Mouse (Mus musculus): Measurements from ENCODE around the gene Stard7. TPM values are rescaled to one million over a fixed set of nuclear protein-coding genes. Genes with fewer than 3 reads are reported as not detected.

Stard7 gene
- polyA plus RNA-seq, 1 experiment, result 45.7 TPM

DNA sequence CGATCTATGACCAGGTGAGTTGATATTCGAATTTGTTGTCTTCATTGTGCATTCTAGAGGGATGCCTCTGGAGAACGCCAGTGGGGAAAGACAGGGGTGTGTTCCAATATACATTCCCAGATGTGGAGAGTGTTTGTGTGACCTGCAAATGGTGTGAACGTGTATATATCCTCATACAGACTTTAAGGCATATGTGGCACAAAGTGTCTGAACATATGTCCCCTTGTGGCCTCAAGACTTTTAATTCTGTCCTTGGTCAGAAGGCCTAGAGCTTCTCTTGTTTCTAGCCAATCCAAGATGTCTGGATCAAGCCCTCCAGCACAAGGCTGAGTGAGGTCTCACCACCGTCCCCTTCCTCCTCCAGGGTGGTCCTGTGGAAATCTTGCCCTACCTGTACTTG lies 66.9 kb downstream of the Stard7 start:
- TF ChIP-seq EP300 (IDR thresholded peaks at IDR 0.05; ENCODE audit: insufficient read depth, low read depth, low read length) (no peak), CTCF (IDR thresholded peaks at IDR 0.05; ENCODE audit: low read depth, low read length) (no peak), POLR2A (IDR thresholded peaks at IDR 0.05; ENCODE audit: insufficient read depth, low read length) (no peak)
- H3K4me3 ChIP-seq (ENCODE audit: low read depth, low read length), result peak overlapping the region; percentile 42
- H3K36me3 ChIP-seq (ENCODE audit: control insufficient read depth, insufficient read depth, low read length, poor library complexity, severe bottlenecking), result no peaks in the 10 kb centered on the region
- no peak overlapping the region for H3K27ac ChIP-seq (ENCODE audit: insufficient read depth, low read length)
- no peaks in the 10 kb centered on the region for H3K9me3 ChIP-seq (replicated peaks; ENCODE audit: control insufficient read depth, insufficient read depth, low read length, poor library complexity, severe bottlenecking)
- H3K4me1 ChIP-seq (ENCODE audit: control insufficient read depth, insufficient read depth, low read length), result no peaks in the 10 kb centered on the region
- peak overlapping the region; percentile 75; the same call in 1 of the 2 replicates for H3K9ac ChIP-seq (ENCODE audit: low read depth, poor library complexity, severe bottlenecking)
- H3K27me3 ChIP-seq (ENCODE audit: control insufficient read depth, insufficient read depth, low read length, poor library complexity, severe bottlenecking), result no peaks in the 10 kb centered on the region; the same call in 1 of the 2 replicates

DNA sequence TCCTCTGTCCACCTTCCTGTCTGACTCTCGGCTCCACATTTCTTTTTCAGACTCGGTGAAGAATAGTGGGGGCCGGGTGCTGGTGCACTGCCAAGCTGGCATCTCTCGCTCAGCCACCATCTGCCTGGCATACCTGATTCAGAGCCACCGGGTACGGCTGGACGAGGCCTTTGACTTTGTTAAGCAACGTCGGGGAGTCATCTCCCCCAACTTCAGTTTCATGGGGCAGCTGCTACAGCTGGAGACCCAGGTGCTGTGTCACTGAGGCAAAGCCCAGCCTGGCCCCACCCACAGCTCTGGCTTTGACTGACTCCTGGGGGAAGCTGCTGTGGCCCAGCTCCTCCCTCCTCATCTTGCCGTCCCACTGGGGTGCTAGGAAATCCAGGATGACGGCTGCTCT lies 67.5 kb downstream of the Stard7 start:
- no peaks in the 10 kb centered on the region for H3K36me3 ChIP-seq (ENCODE audit: control insufficient read depth, insufficient read depth, low read length, poor library complexity, severe bottlenecking)
- no peaks in the 10 kb centered on the region; the same call in 1 of the 2 replicates for H3K27me3 ChIP-seq (ENCODE audit: control insufficient read depth, insufficient read depth, low read length, poor library complexity, severe bottlenecking)
- no peaks in the 10 kb centered on the region for H3K9me3 ChIP-seq (replicated peaks; ENCODE audit: control insufficient read depth, insufficient read depth, low read length, poor library complexity, severe bottlenecking)
- no peak for TF ChIP-seq CTCF (IDR thresholded peaks at IDR 0.05; ENCODE audit: low read depth, low read length)
- no peak for TF ChIP-seq POLR2A (IDR thresholded peaks at IDR 0.05; ENCODE audit: insufficient read depth, low read length)
- no peak for TF ChIP-seq EP300 (IDR thresholded peaks at IDR 0.05; ENCODE audit: insufficient read depth, low read depth, low read length)
- no peak overlapping the region for H3K27ac ChIP-seq (ENCODE audit: insufficient read depth, low read length)
- no peak overlapping the region for H3K9ac ChIP-seq (ENCODE audit: low read depth, poor library complexity, severe bottlenecking)
- no peak overlapping the region for H3K4me3 ChIP-seq (ENCODE audit: low read depth, low read length)
- H3K4me1 ChIP-seq (ENCODE audit: control insufficient read depth, insufficient read depth, low read length), result no peaks in the 10 kb centered on the region

DNA sequence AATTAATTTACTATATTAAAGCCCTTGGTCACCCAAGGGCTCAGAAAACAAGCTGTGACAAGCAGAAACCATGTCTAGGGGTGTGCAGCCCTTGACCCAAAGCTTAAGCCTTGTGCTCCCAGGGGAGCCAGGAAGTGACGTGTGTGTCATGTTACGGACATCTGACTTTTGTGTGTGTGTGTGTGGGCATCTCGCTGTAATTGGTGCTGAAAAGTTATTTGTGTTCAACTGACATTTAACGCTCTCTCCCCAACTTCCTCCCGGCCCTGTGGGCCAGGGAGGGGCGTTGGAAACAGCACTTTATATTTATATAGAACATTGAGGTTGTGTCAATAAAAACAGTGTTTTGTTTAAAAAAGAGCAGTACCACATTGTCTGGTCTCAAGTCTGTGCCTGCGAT lies 68.0 kb downstream of the Stard7 start:
- Histone ChIP-seq H3K27ac (ENCODE audit: insufficient read depth, low read length) (no peak overlapping the region), H3K9ac (ENCODE audit: low read depth, poor library complexity, severe bottlenecking) (no peak overlapping the region), H3K9me3 (replicated peaks; ENCODE audit: control insufficient read depth, insufficient read depth, low read length, poor library complexity, severe bottlenecking) (no peaks in the 10 kb centered on the region), H3K4me1 (ENCODE audit: control insufficient read depth, insufficient read depth, low read length) (no peaks in the 10 kb centered on the region), H3K36me3 (ENCODE audit: control insufficient read depth, insufficient read depth, low read length, poor library complexity, severe bottlenecking) (no peaks in the 10 kb centered on the region), H3K27me3 (ENCODE audit: control insufficient read depth, insufficient read depth, low read length, poor library complexity, severe bottlenecking) (no peaks in the 10 kb centered on the region; the same call in 1 of the 2 replicates), H3K4me3 (ENCODE audit: low read depth, low read length) (no peak overlapping the region)
- TF ChIP-seq CTCF (IDR thresholded peaks at IDR 0.05; ENCODE audit: low read depth, low read length) (no peak), POLR2A (IDR thresholded peaks at IDR 0.05; ENCODE audit: insufficient read depth, low read length) (no peak), EP300 (IDR thresholded peaks at IDR 0.05; ENCODE audit: insufficient read depth, low read depth, low read length) (no peak)

DNA sequence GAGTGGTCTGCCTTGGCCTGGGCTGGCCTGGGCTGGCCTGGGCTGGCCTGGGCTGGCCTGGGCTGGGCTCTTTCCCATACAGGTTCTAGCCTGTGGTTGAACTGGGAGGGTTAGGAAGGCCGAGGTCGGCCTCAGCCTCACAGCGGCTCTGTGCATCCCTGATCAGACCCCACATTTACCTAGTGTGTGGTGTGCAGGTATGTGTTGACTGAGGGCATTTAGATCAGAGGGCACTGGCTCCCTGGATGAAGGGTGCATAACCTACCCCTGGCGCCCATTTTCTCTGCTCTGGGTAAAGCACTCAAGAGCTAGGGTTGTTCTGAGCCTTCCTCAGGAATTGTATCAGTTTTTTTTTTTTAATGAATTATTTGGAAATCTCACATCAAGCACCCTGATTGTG lies 68.4 kb downstream of the Stard7 start, which contains the start of gene Astl:
Gene Astl, plus strand, starts transcription at position 224 of the 400 bp plus-strand sequence.
- Histone ChIP-seq H3K27me3 (ENCODE audit: control insufficient read depth, insufficient read depth, low read length, poor library complexity, severe bottlenecking) (no peaks in the 10 kb centered on the region; the same call in 1 of the 2 replicates), H3K4me3 (ENCODE audit: low read depth, low read length) (no peak within 1 kb of the TSS), H3K27ac (ENCODE audit: insufficient read depth, low read length) (no peak within 1 kb of the TSS), H3K9me3 (replicated peaks; ENCODE audit: control insufficient read depth, insufficient read depth, low read length, poor library complexity, severe bottlenecking) (no peaks in the 10 kb centered on the region), H3K9ac (ENCODE audit: low read depth, poor library complexity, severe bottlenecking) (no peak within 1 kb of the TSS), H3K4me1 (ENCODE audit: control insufficient read depth, insufficient read depth, low read length) (no peaks in the 10 kb centered on the region), H3K36me3 (ENCODE audit: control insufficient read depth, insufficient read depth, low read length, poor library complexity, severe bottlenecking) (no peaks in the 10 kb centered on the region)
- TF ChIP-seq POLR2A (IDR thresholded peaks at IDR 0.05; ENCODE audit: insufficient read depth, low read length) (no peak), EP300 (IDR thresholded peaks at IDR 0.05; ENCODE audit: insufficient read depth, low read depth, low read length) (0 out of 2 replicates have a peak, but pooled peaks have one; percentile 44)

DNA sequence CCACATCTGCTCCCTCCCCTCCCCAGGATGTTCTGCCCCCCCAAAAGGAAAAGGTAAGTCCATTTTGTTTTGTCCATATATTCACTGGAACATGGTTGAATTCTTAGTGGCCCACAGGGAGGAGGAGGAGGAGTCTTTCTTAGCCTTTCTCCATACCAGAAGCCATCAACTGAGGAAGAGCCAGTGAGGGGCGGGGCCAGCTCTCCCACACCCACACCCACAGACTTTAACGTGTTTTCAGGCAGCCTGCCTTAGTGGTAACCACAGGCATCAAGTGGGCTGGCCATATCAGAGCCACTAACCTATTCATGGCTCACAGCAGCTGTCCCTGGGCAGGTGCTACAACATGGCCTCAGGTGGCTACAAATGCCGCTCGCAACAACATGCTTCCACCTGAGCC lies 68.8 kb downstream of the Stard7 start:
- Histone ChIP-seq H3K9me3 (replicated peaks; ENCODE audit: control insufficient read depth, insufficient read depth, low read length, poor library complexity, severe bottlenecking) (no peaks in the 10 kb centered on the region), H3K4me1 (ENCODE audit: control insufficient read depth, insufficient read depth, low read length) (no peaks in the 10 kb centered on the region), H3K27ac (ENCODE audit: insufficient read depth, low read length) (no peak overlapping the region), H3K9ac (ENCODE audit: low read depth, poor library complexity, severe bottlenecking) (no peak overlapping the region), H3K4me3 (ENCODE audit: low read depth, low read length) (no peak overlapping the region), H3K36me3 (ENCODE audit: control insufficient read depth, insufficient read depth, low read length, poor library complexity, severe bottlenecking) (no peaks in the 10 kb centered on the region), H3K27me3 (ENCODE audit: control insufficient read depth, insufficient read depth, low read length, poor library complexity, severe bottlenecking) (no peaks in the 10 kb centered on the region; the same call in 1 of the 2 replicates)
- TF ChIP-seq CTCF (IDR thresholded peaks at IDR 0.05; ENCODE audit: low read depth, low read length), result no peak
- no peak for TF ChIP-seq POLR2A (IDR thresholded peaks at IDR 0.05; ENCODE audit: insufficient read depth, low read length)

DNA sequence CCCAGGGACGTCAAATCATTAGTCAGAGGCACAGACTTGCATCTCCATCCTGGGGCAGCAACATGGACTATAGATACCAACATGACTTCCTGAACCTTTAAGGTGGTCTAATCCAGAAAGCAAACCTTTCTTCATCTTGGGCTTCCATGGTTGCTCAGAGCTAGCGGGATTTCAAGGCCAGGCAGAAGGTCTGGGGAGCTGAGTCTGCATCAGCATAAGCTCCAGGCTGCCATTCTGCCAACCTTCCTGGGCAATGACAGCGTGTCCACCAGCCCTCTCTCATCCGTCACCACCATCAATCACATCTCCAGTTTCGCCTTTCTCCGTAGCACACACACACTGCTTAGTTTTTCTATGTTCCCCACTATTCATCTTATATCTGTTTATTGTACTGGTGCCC lies 69.2 kb downstream of the Stard7 start:
- H3K36me3 ChIP-seq (ENCODE audit: control insufficient read depth, insufficient read depth, low read length, poor library complexity, severe bottlenecking), result no peaks in the 10 kb centered on the region
- H3K4me3 ChIP-seq (ENCODE audit: low read depth, low read length), result no peak overlapping the region
- H3K9me3 ChIP-seq (replicated peaks; ENCODE audit: control insufficient read depth, insufficient read depth, low read length, poor library complexity, severe bottlenecking), result no peaks in the 10 kb centered on the region
- no peak overlapping the region for H3K27ac ChIP-seq (ENCODE audit: insufficient read depth, low read length)
- no peak overlapping the region for H3K9ac ChIP-seq (ENCODE audit: low read depth, poor library complexity, severe bottlenecking)
- no peaks in the 10 kb centered on the region for H3K4me1 ChIP-seq (ENCODE audit: control insufficient read depth, insufficient read depth, low read length)
- H3K27me3 ChIP-seq (ENCODE audit: control insufficient read depth, insufficient read depth, low read length, poor library complexity, severe bottlenecking), result no peaks in the 10 kb centered on the region; the same call in 1 of the 2 replicates
- no peak for TF ChIP-seq CTCF (IDR thresholded peaks at IDR 0.05; ENCODE audit: low read depth, low read length)
- TF ChIP-seq EP300 (IDR thresholded peaks at IDR 0.05; ENCODE audit: insufficient read depth, low read depth, low read length), result no peak
- TF ChIP-seq POLR2A (IDR thresholded peaks at IDR 0.05; ENCODE audit: insufficient read depth, low read length), result no peak
